Mouse (Mus musculus) MEL (cell line): ENCODE results near the gene Ap3m1. TPM values are rescaled to one million over a fixed set of nuclear protein-coding genes. Genes with fewer than 3 reads are reported as not detected.

Experiments used
- DNase-seq: peaks from one replicate; pipeline ENCODE4 v3.0.0; 2011; ENCODE audit warnings: low read depth, low spot score
- H3K27ac ChIP-seq: 2 replicates; pipeline ENCODE4 v1.5.1; 2012; ENCODE audit warnings: low read depth, mild to moderate bottlenecking, control low read depth, low read length, moderate library complexity; ENCODE audit not compliant: control insufficient read depth
- H3K27me3 ChIP-seq, 2 experiments: fragments of 150-350 bp in 1 of 2; sonication (generic) in 1 of 2; 2 replicates each; pipeline ENCODE4 v1.6.1; 2012; ENCODE audit warnings: low read length in 2 of 2, mild to moderate bottlenecking in 2 of 2, improper control_type of control experiment in 1 of 2, moderate library complexity in 1 of 2; ENCODE audit not compliant: insufficient read depth in 2 of 2, control insufficient read depth in 1 of 2
- H3K36me3 ChIP-seq, 2 experiments: 2 replicates each; pipeline ENCODE4 v1.6.1; 2012 to 2014; ENCODE audit warnings: low read length in 2 of 2, improper control_type of control experiment in 1 of 2, inconsistent platforms in 1 of 2, mild to moderate bottlenecking in 1 of 2; ENCODE audit not compliant: insufficient read depth in 2 of 2, control insufficient read depth in 1 of 2
- H3K4me1 ChIP-seq, 2 experiments: fragments of 150-350 bp in 1 of 2; sonication (generic) in 1 of 2; 2 replicates each; pipeline ENCODE4 v1.6.1; 2012; ENCODE audit warnings: low read length in 2 of 2, improper control_type of control experiment in 1 of 2, mild to moderate bottlenecking in 1 of 2; ENCODE audit not compliant: insufficient read depth in 2 of 2, control insufficient read depth in 1 of 2
- H3K4me3 ChIP-seq, 2 experiments: fragments of 150-350 bp in 1 of 2; sonication (generic) in 1 of 2; 2 replicates each; pipeline ENCODE4 v1.5.1; 2012; ENCODE audit warnings: low read depth in 2 of 2, low read length in 2 of 2, mild to moderate bottlenecking in 2 of 2, moderate library complexity in 2 of 2, control low read depth in 1 of 2, improper control_type of control experiment in 1 of 2; ENCODE audit not compliant: control insufficient read depth in 1 of 2, insufficient read depth in 1 of 2
- H3K79me2 ChIP-seq: 2 replicates; pipeline ENCODE4 v1.6.1; 2012; ENCODE audit warnings: mild to moderate bottlenecking, low read length, moderate library complexity; ENCODE audit not compliant: control insufficient read depth, poor library complexity, insufficient read depth
- H3K9ac ChIP-seq: 2 replicates; pipeline ENCODE4 v1.6.1; 2012; ENCODE audit warnings: low read depth, mild to moderate bottlenecking, control low read depth, low read length, moderate library complexity; ENCODE audit not compliant: control insufficient read depth, poor library complexity, severe bottlenecking
- H3K9me3 ChIP-seq: fragments of 150-350 bp; sonication (generic); replicated peaks from 2 replicates; pipeline ENCODE4 v1.6.1; 2012; ENCODE audit warnings: mild to moderate bottlenecking, low read length, improper control_type of control experiment, moderate library complexity; ENCODE audit not compliant: insufficient read depth
- CHD2 ChIP-seq: IDR thresholded peaks from 2 replicates; pipeline ENCODE4 v1.6.1; 2011; ENCODE audit warnings: low read length, improper control_type of control experiment
- CTCF ChIP-seq, 3 experiments: IDR thresholded peaks in 2 of 3; conservative IDR thresholded peaks in 1 of 3; 2 replicates each; pipeline ENCODE4 v1.5.1; 2011 to 2012; ENCODE audit warnings: low read length in 3 of 3, low read depth in 2 of 3, mild to moderate bottlenecking in 2 of 3, improper control_type of control experiment in 1 of 3, inconsistent platforms in 1 of 3, mixed read lengths in 1 of 3, moderate library complexity in 1 of 3; ENCODE audit not compliant: control insufficient read depth in 1 of 3, insufficient read depth in 1 of 3, poor library complexity in 1 of 3, severe bottlenecking in 1 of 3
- GABPA ChIP-seq: IDR thresholded peaks from 2 replicates; pipeline ENCODE4 v1.6.1; 2012; ENCODE audit warnings: low read depth, mild to moderate bottlenecking, inconsistent platforms, low read length, improper control_type of control experiment, moderate library complexity
- JUND ChIP-seq: IDR thresholded peaks from 2 replicates; pipeline ENCODE4 v1.6.1; 2011; ENCODE audit warnings: low read depth, mild to moderate bottlenecking, improper control_type of control experiment, low read length
- MAFK ChIP-seq: IDR thresholded peaks from 2 replicates; pipeline ENCODE4 v1.6.1; 2011; ENCODE audit warnings: low read depth, mild to moderate bottlenecking, low read length, improper control_type of control experiment, borderline replicate concordance
- MAX ChIP-seq: IDR thresholded peaks from 2 replicates; pipeline ENCODE4 v1.6.1; 2011; ENCODE audit warnings: low read length, improper control_type of control experiment
- MYC ChIP-seq: IDR thresholded peaks from 2 replicates; pipeline ENCODE4 v1.6.1; 2011; ENCODE audit warnings: low read depth, mild to moderate bottlenecking, low read length, improper control_type of control experiment, moderate library complexity
- POLR2AphosphoS2 ChIP-seq: IDR thresholded peaks from 2 replicates; pipeline ENCODE4 v1.6.1; 2011; ENCODE audit warnings: low read length, improper control_type of control experiment
- POLR2AphosphoS5 ChIP-seq: IDR thresholded peaks from 2 replicates; pipeline ENCODE4 v1.6.1; 2012; ENCODE audit warnings: low read depth, borderline replicate concordance, mild to moderate bottlenecking, inconsistent platforms, low read length, moderate library complexity, mixed read lengths
- SIN3A ChIP-seq: IDR thresholded peaks from 2 replicates; pipeline ENCODE4 v1.6.1; 2012; ENCODE audit warnings: low read length, improper control_type of control experiment, inconsistent platforms
- TAL1 ChIP-seq: IDR thresholded peaks from 2 replicates; pipeline ENCODE4 v1.6.1; 2012; ENCODE audit warnings: mild to moderate bottlenecking, inconsistent platforms, low read length, moderate library complexity, mixed read lengths
- TCF12 ChIP-seq: IDR thresholded peaks from 2 replicates; pipeline ENCODE4 v1.6.1; 2014; ENCODE audit warnings: low read depth, mild to moderate bottlenecking, inconsistent platforms, low read length, improper control_type of control experiment, moderate library complexity
- UBTF ChIP-seq: IDR thresholded peaks from 2 replicates; pipeline ENCODE4 v1.6.1; 2012; ENCODE audit warnings: low read depth, mild to moderate bottlenecking, inconsistent platforms, low read length, improper control_type of control experiment, moderate library complexity, borderline replicate concordance; ENCODE audit not compliant: insufficient read depth
- USF2 ChIP-seq, 2 experiments: IDR thresholded peaks; 2 replicates each; pipeline ENCODE4 v1.6.1; 2011 to 2012; ENCODE audit warnings: improper control_type of control experiment in 2 of 2, low read length in 2 of 2, borderline replicate concordance in 1 of 2, inconsistent platforms in 1 of 2, low read depth in 1 of 2, mild to moderate bottlenecking in 1 of 2; ENCODE audit not compliant: insufficient read depth in 1 of 2
- polyA plus RNA-seq, 2 experiments: library from polyadenylated mRNA; stranded (reverse) in 1 of 2; unstranded in 1 of 2; fragments of >175 nt in 1 of 2; fragments of >200 nt in 1 of 2; gene quantifications; 2 replicates each; pipeline versions ENCODE4 v1.2.1 to v1.2.4; 2012; ENCODE audit warnings: low replicate concordance in 2 of 2, low read depth in 1 of 2; ENCODE audit not compliant: insufficient read length in 2 of 2, insufficient read depth in 1 of 2, missing spikeins in 1 of 2
- total RNA-seq: library from RNA; depleted of rRNA; stranded (reverse); fragments of 300-350 nt; gene quantifications from 2 replicates; pipeline ENCODE4 v1.2.3, GENCODE M21; 2012

The Ap3m1 gene
- total and polyA plus RNA-seq, 3 experiments = 31.8 to 47.4 TPM; not detected in 1

GRCm38 (mm10) chr14:21031783-21032511, 20.4 kb downstream of the Ap3m1 start:
- no peaks in the 10 kb centered on the region for H3K9me3 ChIP-seq
- H3K4me1 ChIP-seq = no peaks in the 10 kb centered on the region
- no peak overlapping the region for H3K9ac ChIP-seq
- peak; percentile 46 for DNase-seq
- no peak overlapping the region for H3K4me3 ChIP-seq
- no peaks in the 10 kb centered on the region for H3K27me3 ChIP-seq
- no peak overlapping the region for H3K27ac ChIP-seq
- no peak for TF ChIP-seq MYC
- TF ChIP-seq SIN3A = 0 out of 2 replicates have a peak, but pooled peaks have one; percentile 18
- H3K36me3 ChIP-seq = peaks cover 0 to 10% of the 10 kb centered on the region in 2 experiments; a peak in 2 of 4 replicates
- no peaks in the 10 kb centered on the region for H3K79me2 ChIP-seq

GRCm38 (mm10) chr14:21029025-21029659, 23.2 kb downstream of the Ap3m1 start:
- peaks cover 0 to 4% of the 10 kb centered on the region in 2 experiments; a peak in 2 of 4 replicates for H3K36me3 ChIP-seq
- no peaks in the 10 kb centered on the region for H3K9me3 ChIP-seq
- H3K9ac ChIP-seq = no peak overlapping the region
- no peak overlapping the region for H3K4me3 ChIP-seq
- DNase-seq = no peak
- H3K27ac ChIP-seq = no peak overlapping the region
- H3K4me1 ChIP-seq = no peaks in the 10 kb centered on the region
- H3K27me3 ChIP-seq = no peaks in the 10 kb centered on the region
- TF ChIP-seq CTCF (IDR thresholded peaks at IDR 0.05 in 2 of 3, conservative IDR thresholded peaks at IDR 0.05 in 1 of 3; ENCODE audit: control insufficient read depth in 1 of 3, insufficient read depth in 1 of 3, low read depth in 2 of 3, low read length in 3 of 3, poor library complexity in 1 of 3, severe bottlenecking in 1 of 3) = no peak
- no peak for TF ChIP-seq TAL1
- no peak for TF ChIP-seq POLR2AphosphoS2
- no peak for TF ChIP-seq USF2 (IDR thresholded peaks at IDR 0.05; ENCODE audit: borderline replicate concordance in 1 of 2, insufficient read depth in 1 of 2, low read depth in 1 of 2, low read length in 2 of 2)
- TF ChIP-seq CHD2 = no peak
- no peak for TF ChIP-seq JUND
- no peak for TF ChIP-seq MAX
- TF ChIP-seq MYC = no peak
- no peak for TF ChIP-seq MAFK
- TF ChIP-seq GABPA = no peak
- TF ChIP-seq SIN3A = no peak
- no peak for TF ChIP-seq TCF12
- no peak for TF ChIP-seq UBTF
- TF ChIP-seq POLR2AphosphoS5 = no peak
- TF ChIP-seq, all 39 proteins: peak for 0
- H3K79me2 ChIP-seq = no peaks in the 10 kb centered on the region
